Mouse (Mus musculus): Measurements from ENCODE around the gene Isl2.

Isl2 gene

GRCm38 (mm10) chr9:55538377-55538776, at the start of gene Isl2:
Isl2 (plus strand) TSS chr9:55538672.
- no peak for DNase-seq (ENCODE audit: low read depth, low spot score)

GRCm38 (mm10) chr9:55507922-55508321, 30.6 kb upstream of the Isl2 start:
- no peak for DNase-seq (ENCODE audit: low read depth, low spot score)

- DNase-seq (ENCODE audit: low read depth, low spot score) = no peak
These were observed 29.8 kb upstream of the Isl2 start for GRCm38 (mm10) chr9:55508701-55509100.

- no peak for DNase-seq (ENCODE audit: low read depth, low spot score)
These were observed 28.7 kb upstream of the Isl2 start for GRCm38 (mm10) chr9:55509731-55510130.

- DNase-seq (ENCODE audit: low read depth, low spot score) = no peak
These were observed 27.7 kb upstream of the Isl2 start for GRCm38 (mm10) chr9:55510651-55511235.

GRCm38 (mm10) chr9:55511521-55511993, 26.9 kb upstream of the Isl2 start:
- DNase-seq (ENCODE audit: low read depth, low spot score) = no peak

GRCm38 (mm10) chr9:55512027-55512543, 26.4 kb upstream of the Isl2 start, which contains the start of gene Etfa:
Etfa (minus strand) TSS chr9:55512243.
- peak; percentile 86 for DNase-seq (ENCODE audit: low read depth, low spot score)

GRCm38 (mm10) chr9:55525716-55526115, 12.8 kb upstream of the Isl2 start:
- DNase-seq (ENCODE audit: low read depth, low spot score) = no peak

GRCm38 (mm10) chr9:55535907-55536306, 2.6 kb upstream of the Isl2 start:
- no peak for DNase-seq (ENCODE audit: low read depth, low spot score)

GRCm38 (mm10) chr9:55539006-55539405, 534 bp downstream of the Isl2 start:
- no peak for DNase-seq (ENCODE audit: low read depth, low spot score)

GRCm38 (mm10) chr9:55539661-55540390, 1.4 kb downstream of the Isl2 start:
- no peak for DNase-seq (ENCODE audit: low read depth, low spot score)

- DNase-seq (ENCODE audit: low read depth, low spot score) = no peak
These were observed 1.9 kb downstream of the Isl2 start for GRCm38 (mm10) chr9:55540391-55540770.

- peak; percentile 72 for DNase-seq (ENCODE audit: low read depth, low spot score)
These were observed 2.4 kb downstream of the Isl2 start for GRCm38 (mm10) chr9:55540888-55541287.

- no peak for DNase-seq (ENCODE audit: low read depth, low spot score)
These were observed 3.4 kb downstream of the Isl2 start for GRCm38 (mm10) chr9:55541681-55542365.

GRCm38 (mm10) chr9:55542366-55543325, 4.2 kb downstream of the Isl2 start:
- DNase-seq (ENCODE audit: low read depth, low spot score) = no peak

- DNase-seq (ENCODE audit: low read depth, low spot score) = no peak
These were observed 4.8 kb downstream of the Isl2 start for GRCm38 (mm10) chr9:55543336-55543702.

- DNase-seq (ENCODE audit: low read depth, low spot score) = no peak
These were observed 5.4 kb downstream of the Isl2 start for GRCm38 (mm10) chr9:55543703-55544401.

- DNase-seq (ENCODE audit: low read depth, low spot score) = no peak
These were observed 6.5 kb downstream of the Isl2 start for GRCm38 (mm10) chr9:55544861-55545555.

GRCm38 (mm10) chr9:55545556-55546175, 7.2 kb downstream of the Isl2 start:
- no peak for DNase-seq (ENCODE audit: low read depth, low spot score)
